Mouse (Mus musculus) brain, embryonic 18.5 days (tissue): Measurements from ENCODE around the gene Tspoap1.
A peak's percentile ranks its signal among the peaks of the same experiment; 100 is the strongest.

ENCODE experiments used
- DNase-seq: peaks from one replicate; pipeline ENCODE4 v3.0.0-alpha.2; 2012; ENCODE audit warnings: low read depth, low spot score

Tspoap1 gene

GRCm38 (mm10) chr11:87758957-87759608 lies 1.3 kb upstream of the Tspoap1 start:
- no peak for DNase-seq

- DNase-seq, result no peak
Measured at GRCm38 (mm10) chr11:87759609-87760005, 734 bp upstream of the Tspoap1 start.

GRCm38 (mm10) chr11:87761181-87761721 lies 910 bp downstream of the Tspoap1 start:
- no peak for DNase-seq

- DNase-seq, result no peak
Measured at GRCm38 (mm10) chr11:87761806-87762701, 1.7 kb downstream of the Tspoap1 start.

- DNase-seq, result no peak
Measured at GRCm38 (mm10) chr11:87762702-87763385, 2.5 kb downstream of the Tspoap1 start.

- peak; percentile 51 for DNase-seq
Measured at GRCm38 (mm10) chr11:87763511-87763987, 3.2 kb downstream of the Tspoap1 start.

GRCm38 (mm10) chr11:87763988-87764876 lies 3.9 kb downstream of the Tspoap1 start:
- DNase-seq, result no peak

GRCm38 (mm10) chr11:87768745-87769144 lies 8.4 kb downstream of the Tspoap1 start:
- no peak for DNase-seq

- no peak for DNase-seq
Measured at GRCm38 (mm10) chr11:87770989-87771388, 10.6 kb downstream of the Tspoap1 start.

GRCm38 (mm10) chr11:87772354-87772753 lies 12.0 kb downstream of the Tspoap1 start:
- DNase-seq, result no peak

GRCm38 (mm10) chr11:87778100-87778765 lies 17.9 kb downstream of the Tspoap1 start:
- no peak for DNase-seq

- no peak for DNase-seq
Measured at GRCm38 (mm10) chr11:87778915-87779314, 18.6 kb downstream of the Tspoap1 start.

GRCm38 (mm10) chr11:87779392-87779791 lies 19.1 kb downstream of the Tspoap1 start:
- no peak for DNase-seq

GRCm38 (mm10) chr11:87780130-87780529 lies 19.8 kb downstream of the Tspoap1 start:
- no peak for DNase-seq

- DNase-seq, result no peak
Measured at GRCm38 (mm10) chr11:87790088-87790487, 29.7 kb downstream of the Tspoap1 start.

GRCm38 (mm10) chr11:87793460-87793859 lies 33.1 kb downstream of the Tspoap1 start, which contains the start of gene Mpo:
Gene Mpo (plus strand): TSS chr11:87793581.
- no peak for DNase-seq

- DNase-seq, result no peak
Measured at GRCm38 (mm10) chr11:87801711-87802275, 41.5 kb downstream of the Tspoap1 start.

GRCm38 (mm10) chr11:87802621-87803020 lies 42.3 kb downstream of the Tspoap1 start:
- no peak for DNase-seq

GRCm38 (mm10) chr11:87805448-87805847 lies 45.1 kb downstream of the Tspoap1 start:
- no peak for DNase-seq

GRCm38 (mm10) chr11:87807433-87807832 lies 47.1 kb downstream of the Tspoap1 start:
- no peak for DNase-seq
